Mouse (Mus musculus) embryonic facial prominence, embryonic 12.5 days (tissue): ENCODE data around the gene Rbmx2. TPM values are rescaled to one million over a fixed set of nuclear protein-coding genes. Genes with fewer than 3 reads are reported as not detected.

Experiments
- ATAC-seq: fragments of 200-750 bp; cut with Nextera tagmentation; 2 replicates; pipeline ENCODE4 v1.8.0; 2017; ENCODE audit not compliant: insufficient number of reproducible peaks, insufficient read depth, low FRiP score, low TSS enrichment
- H3K27ac ChIP-seq: fragments of 300-500 bp; sonication (generic); 2 replicates; pipeline ENCODE4 v1.5.1; 2016; ENCODE audit warnings: mild to moderate bottlenecking
- H3K27me3 ChIP-seq: fragments of 300-500 bp; sonication (generic); 2 replicates; pipeline ENCODE4 v1.6.1; 2016; ENCODE audit warnings: mild to moderate bottlenecking, moderate library complexity
- H3K36me3 ChIP-seq: fragments of 300-500 bp; sonication (generic); 2 replicates; pipeline ENCODE4 v1.6.1; 2016; ENCODE audit warnings: mild to moderate bottlenecking
- H3K4me1 ChIP-seq: fragments of 300-500 bp; sonication (generic); 2 replicates; pipeline ENCODE4 v1.6.1; 2016
- H3K4me2 ChIP-seq: fragments of 300-500 bp; sonication (generic); replicated peaks from 2 replicates; pipeline ENCODE4 v1.6.1; 2016; ENCODE audit warnings: mild to moderate bottlenecking, moderate library complexity
- H3K4me3 ChIP-seq: fragments of 300-500 bp; sonication (generic); 2 replicates; pipeline ENCODE4 v1.5.1; 2016; ENCODE audit warnings: mild to moderate bottlenecking
- H3K9ac ChIP-seq: fragments of 300-500 bp; sonication (generic); 2 replicates; pipeline ENCODE4 v1.6.1; 2016; ENCODE audit warnings: mild to moderate bottlenecking, moderate library complexity
- H3K9me3 ChIP-seq: fragments of 300-500 bp; sonication (generic); 2 replicates; pipeline ENCODE4 v1.6.1; 2016; ENCODE audit warnings: mild to moderate bottlenecking, moderate library complexity
- WGBS: fragments of 180-500 bp; shearing (Covaris S2); methylation state at CpG from one replicate; pipeline ENCODE4 v1.1.7; 2016; 5-methylcytosine and 5-hydroxymethylcytosine counted together
- polyA plus RNA-seq: library from polyadenylated mRNA; unstranded; fragments of >200 nt; fragmentation: Nextera tagmentation; extraction: Ambion mirVana; gene quantifications from 2 replicates; pipeline ENCODE4 v1.2.1, GENCODE M21; 2016

The Rbmx2 gene
- polyA plus RNA-seq: 22.1 and 25.7 TPM in 2 replicates

DNA sequence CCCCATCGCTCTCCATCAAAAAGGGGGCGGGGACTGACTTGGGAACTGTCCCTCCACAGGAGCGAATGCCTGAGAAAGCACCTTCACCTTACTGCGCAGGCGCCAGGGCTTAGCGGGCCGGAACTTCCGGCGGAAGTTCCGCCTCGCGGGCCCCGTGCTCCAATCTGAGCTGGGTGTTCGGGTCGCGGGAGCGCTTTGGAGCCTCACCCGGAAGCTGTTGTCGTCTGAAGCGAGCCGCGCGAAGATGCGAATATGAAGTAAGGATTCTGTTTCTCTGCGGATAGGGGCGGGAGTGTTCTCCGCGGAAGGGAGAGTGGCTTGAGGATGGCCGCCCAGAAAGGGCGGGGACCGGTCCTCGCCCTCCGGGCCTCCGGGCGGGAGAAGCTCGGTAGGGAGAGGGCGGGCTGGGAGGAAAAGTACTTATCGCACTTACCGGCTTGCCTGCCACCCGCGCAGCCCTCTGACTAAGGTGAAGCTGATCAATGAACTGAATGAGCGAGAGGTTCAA lies at the start of gene Rbmx2:
Gene Rbmx2, plus strand, starts transcription at position 141 of the 508 bp plus-strand sequence.
- Histone ChIP-seq H3K27ac (0 out of 2 replicates have a peak within 1 kb of the TSS, but pooled peaks have one; percentile 30), H3K9me3 (no peaks in the 10 kb centered on the region), H3K36me3 (0 out of 2 replicates have a peak, but pooled peaks cover 5% of the 10 kb centered on the region), H3K27me3 (no peaks in the 10 kb centered on the region), H3K4me1 (no peaks in the 10 kb centered on the region), H3K4me3 (peak within 1 kb of the TSS; percentile 58), H3K4me2 (peak within 1 kb of the TSS; percentile 57), H3K9ac (peak within 1 kb of the TSS; percentile 56)
- WGBS: 15% methylated on average over 41 of the region's 42 CpGs
- ATAC-seq: peak; percentile 96

DNA sequence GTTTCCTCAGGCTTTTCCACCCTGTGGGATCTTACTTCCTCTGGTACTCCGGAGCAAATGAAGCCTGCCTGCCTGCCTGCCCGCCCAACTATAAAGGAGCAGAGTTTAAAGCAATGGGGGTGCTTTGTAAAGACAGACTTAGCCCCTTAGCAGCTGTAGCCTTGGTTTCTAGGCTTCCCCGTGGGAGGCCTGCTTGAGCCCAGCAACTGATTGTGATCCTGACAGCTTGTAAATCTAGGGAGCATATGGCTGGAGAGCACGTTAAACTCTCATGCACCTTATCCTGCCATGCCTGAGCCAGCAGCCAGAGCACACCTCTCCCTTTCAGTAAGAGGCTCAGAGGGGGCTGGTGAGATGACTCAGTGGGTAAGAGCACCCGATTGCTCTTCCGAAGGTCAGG lies 28.0 kb upstream of the Rbmx2 start:
- no peak overlapping the region for H3K4me3 ChIP-seq
- no peak for ATAC-seq
- no peaks in the 10 kb centered on the region for H3K4me1 ChIP-seq
- no peaks in the 10 kb centered on the region for H3K36me3 ChIP-seq
- no peak overlapping the region for H3K27ac ChIP-seq
- no peak overlapping the region for H3K9ac ChIP-seq
- no peaks in the 10 kb centered on the region for H3K27me3 ChIP-seq
- no peaks in the 10 kb centered on the region for H3K9me3 ChIP-seq
- 39% methylated on average over 6 of the region's 6 CpGs for WGBS
- no peak overlapping the region for H3K4me2 ChIP-seq

DNA sequence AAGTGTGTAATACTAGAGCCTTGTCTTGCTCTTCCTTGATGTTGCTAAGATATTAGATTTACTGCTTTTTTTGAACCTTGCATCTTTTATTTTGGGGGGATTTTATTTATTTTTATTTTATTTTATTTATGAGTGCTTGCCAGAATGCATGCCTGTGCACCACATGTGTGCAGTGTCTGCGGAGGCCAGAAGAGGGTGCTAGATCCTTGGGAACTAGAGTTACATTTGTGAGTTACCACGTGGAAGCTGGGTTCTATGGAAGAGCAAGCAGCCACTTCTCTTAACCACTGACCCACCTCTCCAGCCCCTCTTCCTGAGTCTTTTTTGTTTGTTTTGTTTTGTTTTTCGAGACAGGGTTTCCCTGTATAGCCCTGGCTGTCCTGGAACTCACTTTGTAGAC lies 25.2 kb upstream of the Rbmx2 start:
- Histone ChIP-seq H3K36me3 (no peaks in the 10 kb centered on the region), H3K9me3 (no peaks in the 10 kb centered on the region), H3K27ac (no peak overlapping the region), H3K27me3 (no peaks in the 10 kb centered on the region), H3K4me1 (no peaks in the 10 kb centered on the region), H3K4me2 (no peak overlapping the region), H3K9ac (no peak overlapping the region), H3K4me3 (no peak overlapping the region)
- 65% methylated on average over 3 of the region's 3 CpGs for WGBS
- no peak for ATAC-seq

GRCm38 (mm10) chrX:48671714-48672113 lies 23.1 kb upstream of the Rbmx2 start:
- Histone ChIP-seq H3K4me2 (no peak overlapping the region), H3K9me3 (no peaks in the 10 kb centered on the region), H3K36me3 (no peaks in the 10 kb centered on the region), H3K27me3 (no peaks in the 10 kb centered on the region), H3K9ac (no peak overlapping the region), H3K4me3 (no peak overlapping the region), H3K4me1 (no peaks in the 10 kb centered on the region), H3K27ac (no peak overlapping the region)
- ATAC-seq: no peak
- 53% methylated on average over 3 of the region's 3 CpGs for WGBS

DNA sequence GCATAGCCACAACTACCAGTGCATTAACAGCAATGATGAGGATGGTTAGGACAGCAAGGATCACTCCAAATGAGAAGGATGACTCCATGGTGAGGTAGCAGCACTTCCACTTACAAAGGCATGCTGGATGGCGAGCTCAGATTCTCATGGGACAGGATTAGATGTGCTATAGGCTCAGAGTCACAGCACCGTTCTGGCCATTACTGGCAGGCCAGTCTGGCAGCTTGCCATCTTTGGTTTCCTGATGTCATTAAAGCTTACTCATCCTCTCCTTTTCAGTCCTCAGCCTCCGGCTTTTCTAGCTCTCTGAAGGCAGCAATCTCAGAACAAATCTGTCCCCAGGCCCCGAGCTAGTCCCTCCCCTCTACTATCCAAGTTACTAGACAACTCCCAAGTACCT lies 20.6 kb upstream of the Rbmx2 start, which contains the start of gene Gpr119:
Gene Gpr119, minus strand, starts transcription at position 308 of the 400 bp plus-strand sequence.
- H3K4me3 ChIP-seq: no peak within 1 kb of the TSS
- ATAC-seq: no peak
- no peaks in the 10 kb centered on the region for H3K27me3 ChIP-seq
- H3K9me3 ChIP-seq: no peaks in the 10 kb centered on the region
- WGBS: 60% methylated on average over 4 of the region's 4 CpGs
- H3K4me2 ChIP-seq: no peak within 1 kb of the TSS
- H3K27ac ChIP-seq: no peak within 1 kb of the TSS
- no peak within 1 kb of the TSS for H3K9ac ChIP-seq
- no peaks in the 10 kb centered on the region for H3K36me3 ChIP-seq
- no peaks in the 10 kb centered on the region for H3K4me1 ChIP-seq

DNA sequence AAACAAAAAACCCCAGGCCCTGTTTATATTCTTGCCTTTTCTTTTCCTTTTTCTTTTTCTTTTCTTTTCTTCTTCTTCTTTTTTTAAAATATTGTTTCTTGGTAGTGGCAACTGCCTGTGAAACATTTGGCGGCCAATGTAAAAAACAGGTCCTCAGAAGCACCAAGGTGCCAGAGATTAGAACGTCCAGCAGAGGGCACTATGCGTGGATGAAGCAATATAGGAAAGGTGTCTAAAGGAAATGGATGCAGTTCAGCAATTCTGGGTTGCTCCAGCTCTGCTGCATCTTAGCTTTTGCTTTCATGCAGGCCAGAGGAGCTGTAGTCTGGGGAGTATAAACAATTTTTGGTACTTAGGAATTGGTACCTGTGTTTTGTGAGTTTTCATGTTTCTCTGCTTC lies 11.4 kb upstream of the Rbmx2 start:
- H3K27ac ChIP-seq: no peak overlapping the region
- ATAC-seq: no peak
- no peaks in the 10 kb centered on the region for H3K27me3 ChIP-seq
- 19% methylated on average over 3 of the region's 3 CpGs for WGBS
- no peak overlapping the region for H3K9ac ChIP-seq
- no peak overlapping the region for H3K4me2 ChIP-seq
- H3K36me3 ChIP-seq: no peaks in the 10 kb centered on the region
- H3K4me1 ChIP-seq: no peaks in the 10 kb centered on the region
- H3K4me3 ChIP-seq: no peak overlapping the region
- no peaks in the 10 kb centered on the region for H3K9me3 ChIP-seq

GRCm38 (mm10) chrX:48683857-48684256 lies 10.9 kb upstream of the Rbmx2 start:
- Histone ChIP-seq H3K4me2 (no peak overlapping the region), H3K9me3 (no peaks in the 10 kb centered on the region), H3K4me1 (no peaks in the 10 kb centered on the region), H3K36me3 (no peaks in the 10 kb centered on the region), H3K4me3 (no peak overlapping the region), H3K9ac (no peak overlapping the region), H3K27ac (no peak overlapping the region), H3K27me3 (no peaks in the 10 kb centered on the region)
- ATAC-seq: no peak
- 75% methylated on average over 5 of the region's 5 CpGs for WGBS

GRCm38 (mm10) chrX:48694460-48694859 lies 344 bp upstream of the Rbmx2 start:
- Histone ChIP-seq H3K4me3 (peak overlapping the region; percentile 58), H3K27ac (no peak overlapping the region), H3K36me3 (0 out of 2 replicates have a peak, but pooled peaks cover 5% of the 10 kb centered on the region), H3K9me3 (no peaks in the 10 kb centered on the region), H3K4me1 (no peaks in the 10 kb centered on the region), H3K9ac (no peak overlapping the region), H3K4me2 (peak overlapping the region; percentile 47), H3K27me3 (no peaks in the 10 kb centered on the region)
- WGBS: 17% methylated on average over 6 of the region's 6 CpGs
- ATAC-seq: peak; percentile 78; the same call in 1 of the 2 replicates

GRCm38 (mm10) chrX:48709701-48710100 lies 14.9 kb downstream of the Rbmx2 start:
- Histone ChIP-seq H3K9ac (no peak overlapping the region), H3K36me3 (0 out of 2 replicates have a peak, but pooled peaks cover 7% of the 10 kb centered on the region), H3K9me3 (no peaks in the 10 kb centered on the region), H3K4me1 (no peaks in the 10 kb centered on the region), H3K4me2 (no peak overlapping the region), H3K27ac (no peak overlapping the region), H3K27me3 (no peaks in the 10 kb centered on the region), H3K4me3 (no peak overlapping the region)
- ATAC-seq: no peak
- 80% methylated on average over 10 of the region's 10 CpGs for WGBS

DNA sequence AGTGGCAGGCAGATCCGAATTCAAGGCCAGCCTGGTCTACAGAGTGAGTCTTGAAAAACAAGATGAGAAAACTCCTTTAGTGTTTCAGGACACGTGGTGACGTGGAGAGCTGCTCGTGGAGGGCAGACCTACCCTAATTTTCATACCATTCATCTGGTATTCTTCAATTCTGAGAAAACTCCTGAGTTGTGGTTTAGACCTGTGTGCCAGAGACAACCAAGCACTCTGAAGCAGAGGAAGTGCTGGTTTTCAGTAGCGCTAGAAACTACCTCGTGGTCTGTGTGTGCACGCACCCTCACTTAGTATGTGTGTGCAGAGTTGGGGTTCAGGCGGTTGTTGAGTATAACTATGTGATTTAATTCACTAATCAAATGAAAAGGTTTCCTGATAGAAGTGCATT lies 18.0 kb downstream of the Rbmx2 start:
- WGBS: 88% methylated on average over 8 of the region's 8 CpGs
- Histone ChIP-seq H3K36me3 (0 out of 2 replicates have a peak, but pooled peaks cover 7% of the 10 kb centered on the region), H3K4me1 (no peaks in the 10 kb centered on the region), H3K4me3 (no peak overlapping the region), H3K27ac (no peak overlapping the region), H3K9me3 (no peaks in the 10 kb centered on the region), H3K9ac (no peak overlapping the region), H3K27me3 (no peaks in the 10 kb centered on the region), H3K4me2 (no peak overlapping the region)
- no peak for ATAC-seq

- Histone ChIP-seq H3K27ac (no peak overlapping the region), H3K9me3 (no peaks in the 10 kb centered on the region), H3K27me3 (no peaks in the 10 kb centered on the region), H3K36me3 (no peaks in the 10 kb centered on the region), H3K4me1 (no peaks in the 10 kb centered on the region), H3K9ac (no peak overlapping the region), H3K4me3 (no peak overlapping the region), H3K4me2 (no peak overlapping the region)
- WGBS: 86% methylated on average over 2 of the region's 2 CpGs
- ATAC-seq: no peak
Measured at GRCm38 (mm10) chrX:48754710-48755283, 60.0 kb downstream of the Rbmx2 start.
